Mouse (Mus musculus) stomach, postnatal 0 days (tissue): ENCODE measurements around the gene Ghrl.
"Not testable (repeated sequence)": the region's sequence is repeated elsewhere in the genome, so short reads cannot be mapped to it uniquely, and the experiment has no call there.

Source experiments
- CTCF ChIP-seq: IDR thresholded peaks from 2 replicates; pipeline ENCODE4 v1.5.1; 2016; ENCODE audit warnings: antibody characterized with exemption, low read depth, mild to moderate bottlenecking, moderate library complexity
- EP300 ChIP-seq: optimal IDR thresholded peaks from 2 replicates; pipeline ENCODE3; 2016; ENCODE audit warnings: antibody characterized with exemption

DNA sequence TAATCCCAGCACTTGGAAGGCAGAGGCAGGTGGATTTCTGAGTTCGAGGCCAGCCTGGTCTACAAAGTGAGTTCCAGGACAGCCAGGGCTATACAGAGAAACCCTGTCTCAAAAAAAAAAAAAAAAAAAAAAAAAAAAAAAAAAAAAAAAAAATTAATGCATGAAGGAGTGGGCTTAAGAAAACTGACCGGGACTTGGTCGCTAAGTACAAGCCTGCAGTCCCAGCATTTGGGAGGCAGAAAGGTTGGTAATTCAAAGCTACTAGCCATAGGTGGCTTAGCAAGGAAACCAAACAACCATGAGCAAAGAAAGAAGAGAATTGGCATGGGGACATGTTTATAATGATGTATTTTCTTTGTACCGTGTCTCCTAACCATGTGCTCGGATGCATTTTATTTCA is 6.3 kb downstream of the Ghrl start:
- not testable (repeated sequence) for TF ChIP-seq CTCF, EP300
